Mouse (Mus musculus): Measurements from ENCODE around the gene Gm26661. TPM values are rescaled to one million over a fixed set of nuclear protein-coding genes. Genes with fewer than 3 reads are reported as not detected.

The Gm26661 gene
- polyA plus RNA-seq, 1 experiment from 2014 or later = not detected

- H3K9ac ChIP-seq (replicated peaks; ENCODE audit: low read length) = no peak overlapping the region
- no peak overlapping the region for H3K4me2 ChIP-seq (ENCODE audit: low read depth, low read length)
- no peaks in the 10 kb centered on the region for H3K9me3 ChIP-seq (replicated peaks; ENCODE audit: control insufficient read depth, low read length)
- WGBS = 87% methylated on average over 12 of the region's 12 CpGs
- H3K27ac ChIP-seq (replicated peaks; ENCODE audit: low read depth, low read length) = no peak overlapping the region
- DNase-seq (ENCODE audit: low spot score) (no peak), ATAC-seq (replicated peaks; ENCODE audit: insufficient number of reproducible peaks, low FRiP score, low TSS enrichment, low read depth) (no peak)
- H3K27me3 ChIP-seq (ENCODE audit: control insufficient read depth, insufficient read depth, low read length) = no peaks in the 10 kb centered on the region
- H3K4me3 ChIP-seq (ENCODE audit: low read depth, low read length) = no peak overlapping the region
- no peaks in the 10 kb centered on the region for H3K36me3 ChIP-seq (replicated peaks; ENCODE audit: control insufficient read depth, insufficient read depth, low read depth, low read length)
- H3K4me1 ChIP-seq (ENCODE audit: control insufficient read depth, insufficient read depth, low read length) = no peaks in the 10 kb centered on the region
Observed at GRCm38 (mm10) chr14:7809043-7809955, 17.9 kb downstream of the Gm26661 start.

DNA sequence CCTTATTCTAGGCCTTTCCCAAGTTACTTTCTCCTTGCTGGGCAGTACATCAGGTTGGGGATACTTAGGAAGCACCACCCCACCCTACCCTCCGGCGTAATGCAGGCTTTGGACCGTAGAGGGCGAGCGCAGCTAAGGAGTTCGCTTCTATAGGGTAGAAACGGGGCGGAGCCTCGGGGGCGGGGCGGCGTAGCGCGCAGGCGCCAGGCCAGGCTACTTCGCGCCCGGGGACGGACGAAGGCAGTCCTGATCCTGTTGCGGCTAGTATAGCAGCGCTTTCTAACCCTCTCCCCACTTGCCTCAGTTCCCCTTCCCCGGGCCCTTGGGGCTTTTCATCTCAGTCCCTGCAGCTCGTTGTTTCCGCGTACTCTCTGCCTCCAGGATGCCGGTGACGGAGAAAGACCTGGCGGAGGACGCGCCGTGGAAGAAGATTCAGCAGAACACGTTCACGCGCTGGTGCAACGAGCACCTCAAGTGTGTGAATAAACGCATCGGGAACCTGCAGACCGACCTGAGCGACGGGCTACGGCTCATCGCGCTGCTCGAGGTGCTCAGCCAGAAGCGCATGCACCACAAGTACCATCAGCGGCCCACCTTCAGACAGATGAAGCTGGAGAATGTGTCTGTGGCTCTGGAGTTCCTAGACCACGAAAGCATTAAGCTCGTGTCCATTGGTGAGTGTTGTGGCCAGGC is 26.5 kb downstream of the Gm26661 start, which contains the start of gene Flnb:
Gene Flnb (plus strand): TSS at position 188 of the 693 bp plus-strand sequence.
- peak within 1 kb of the TSS; percentile 65 for H3K4me3 ChIP-seq (ENCODE audit: low read depth, low read length)
- H3K9me3 ChIP-seq (replicated peaks; ENCODE audit: control insufficient read depth, low read length) = no peaks in the 10 kb centered on the region
- H3K36me3 ChIP-seq (replicated peaks; ENCODE audit: control insufficient read depth, insufficient read depth, low read depth, low read length) = no peaks in the 10 kb centered on the region
- peak within 1 kb of the TSS; percentile 88 for H3K4me2 ChIP-seq (ENCODE audit: low read depth, low read length)
- H3K27me3 ChIP-seq (ENCODE audit: control insufficient read depth, insufficient read depth, low read length) = no peaks in the 10 kb centered on the region
- 0 out of 2 replicates have a peak, but pooled peaks cover 3% of the 10 kb centered on the region for H3K4me1 ChIP-seq (ENCODE audit: control insufficient read depth, insufficient read depth, low read length)
- under 1% methylated on average over 49 of the region's 49 CpGs for WGBS
- ATAC-seq (replicated peaks; ENCODE audit: insufficient number of reproducible peaks, low FRiP score, low TSS enrichment, low read depth) = peak; percentile 96
- DNase-seq (ENCODE audit: low spot score) = peak; percentile 98
- peak within 1 kb of the TSS; percentile 77 for H3K9ac ChIP-seq (replicated peaks; ENCODE audit: low read length)
- no peak within 1 kb of the TSS for H3K27ac ChIP-seq (replicated peaks; ENCODE audit: low read depth, low read length)

DNA sequence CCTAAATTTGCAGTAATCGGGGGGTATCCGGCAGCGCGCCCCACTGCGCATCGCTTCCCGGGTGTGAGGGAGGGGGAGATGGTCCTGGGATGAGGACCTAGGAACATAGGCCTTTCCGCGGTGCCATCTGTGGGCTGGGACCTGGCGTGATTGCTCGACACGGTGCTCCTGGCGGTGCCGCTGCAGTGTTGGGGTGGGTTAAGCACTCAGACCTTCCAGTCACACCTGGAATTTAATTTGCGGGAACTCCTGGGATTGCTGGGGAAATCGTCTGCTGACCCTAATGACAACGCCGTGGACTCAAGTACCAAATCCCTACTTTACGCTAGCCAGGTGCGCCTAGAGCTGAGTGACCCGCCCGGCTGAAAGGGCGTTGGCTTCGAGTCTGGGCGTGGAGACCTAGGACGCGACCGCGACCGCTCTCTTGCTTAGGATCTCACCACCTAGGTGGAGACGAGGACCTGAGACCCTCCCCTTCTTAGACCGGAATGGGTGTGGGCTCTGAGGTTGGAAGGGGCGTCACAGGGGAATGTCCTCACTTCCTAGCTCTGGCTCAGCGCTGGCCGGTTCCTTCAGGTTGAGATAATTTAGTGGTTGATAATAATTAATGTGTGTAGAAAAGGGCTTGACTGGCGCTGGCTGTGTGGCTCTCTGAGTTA is 27.2 kb downstream of the Gm26661 start:
- no peaks in the 10 kb centered on the region for H3K9me3 ChIP-seq (replicated peaks; ENCODE audit: control insufficient read depth, low read length)
- 1% methylated on average over 36 of the region's 36 CpGs for WGBS
- H3K27ac ChIP-seq (replicated peaks; ENCODE audit: low read depth, low read length) = no peak overlapping the region
- peak; percentile 18 for ATAC-seq (replicated peaks; ENCODE audit: insufficient number of reproducible peaks, low FRiP score, low TSS enrichment, low read depth)
- peak; percentile 41 for DNase-seq (ENCODE audit: low spot score)
- H3K9ac ChIP-seq (replicated peaks; ENCODE audit: low read length) = peak overlapping the region; percentile 77
- H3K4me2 ChIP-seq (ENCODE audit: low read depth, low read length) = peak overlapping the region; percentile 88
- H3K36me3 ChIP-seq (replicated peaks; ENCODE audit: control insufficient read depth, insufficient read depth, low read depth, low read length) = no peaks in the 10 kb centered on the region
- H3K4me1 ChIP-seq (ENCODE audit: control insufficient read depth, insufficient read depth, low read length) = 0 out of 2 replicates have a peak, but pooled peaks cover 3% of the 10 kb centered on the region
- peak overlapping the region; percentile 65 for H3K4me3 ChIP-seq (ENCODE audit: low read depth, low read length)
- H3K27me3 ChIP-seq (ENCODE audit: control insufficient read depth, insufficient read depth, low read length) = no peaks in the 10 kb centered on the region

DNA sequence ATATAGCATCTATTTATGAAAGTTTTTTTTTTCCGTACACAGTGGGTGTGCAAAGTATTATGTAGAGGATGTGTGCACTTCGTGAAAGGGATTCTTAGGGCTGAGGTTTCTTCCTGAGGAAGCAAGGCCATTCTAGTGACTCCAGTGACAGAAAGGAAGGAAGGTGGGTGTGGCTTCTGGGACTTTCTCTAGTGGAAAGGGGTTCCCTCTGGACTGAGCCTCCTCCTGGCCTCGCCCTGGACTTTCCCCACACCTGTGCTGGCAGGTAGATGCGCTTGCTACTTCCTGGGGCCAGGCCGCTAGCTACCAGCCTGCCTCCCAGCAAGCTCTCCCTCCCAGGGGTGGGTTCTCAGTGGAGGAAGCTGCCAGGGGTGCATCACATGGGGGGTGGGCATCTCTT is 28.1 kb downstream of the Gm26661 start:
- WGBS = 72% methylated on average over 5 of the region's 5 CpGs
- no peaks in the 10 kb centered on the region for H3K9me3 ChIP-seq (replicated peaks; ENCODE audit: control insufficient read depth, low read length)
- DNase-seq (ENCODE audit: low spot score) (no peak), ATAC-seq (replicated peaks; ENCODE audit: insufficient number of reproducible peaks, low FRiP score, low TSS enrichment, low read depth) (no peak)
- H3K27me3 ChIP-seq (ENCODE audit: control insufficient read depth, insufficient read depth, low read length) = no peaks in the 10 kb centered on the region
- H3K9ac ChIP-seq (replicated peaks; ENCODE audit: low read length) = no peak overlapping the region; the same call in 1 of the 2 replicates
- 0 out of 2 replicates have a peak, but pooled peaks cover 3% of the 10 kb centered on the region for H3K4me1 ChIP-seq (ENCODE audit: control insufficient read depth, insufficient read depth, low read length)
- peak overlapping the region; percentile 65; the same call in 1 of the 2 replicates for H3K4me3 ChIP-seq (ENCODE audit: low read depth, low read length)
- H3K36me3 ChIP-seq (replicated peaks; ENCODE audit: control insufficient read depth, insufficient read depth, low read depth, low read length) = no peaks in the 10 kb centered on the region
- H3K4me2 ChIP-seq (ENCODE audit: low read depth, low read length) = peak overlapping the region; percentile 88
- no peak overlapping the region for H3K27ac ChIP-seq (replicated peaks; ENCODE audit: low read depth, low read length)

DNA sequence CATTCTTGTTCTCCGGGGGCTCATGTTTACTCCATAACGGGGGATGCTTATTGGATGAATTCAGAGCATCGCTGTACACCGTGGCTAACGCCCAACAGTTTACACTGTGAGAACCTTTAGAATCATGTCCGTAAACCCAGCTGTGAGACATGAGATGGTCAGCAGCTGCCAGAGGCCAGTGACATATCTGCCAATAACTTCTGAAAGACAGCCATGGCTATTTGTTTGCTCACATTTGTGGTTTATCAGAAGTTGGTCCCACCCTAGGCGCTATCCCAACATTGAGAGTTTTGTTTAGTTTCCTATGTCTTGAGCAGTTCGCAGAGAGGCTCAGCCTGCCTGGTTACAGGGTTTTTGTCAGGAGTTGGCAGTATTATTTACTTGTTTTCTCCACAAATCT is 30.0 kb downstream of the Gm26661 start:
- Histone ChIP-seq H3K9me3 (replicated peaks; ENCODE audit: control insufficient read depth, low read length) (no peaks in the 10 kb centered on the region), H3K27ac (replicated peaks; ENCODE audit: low read depth, low read length) (no peak overlapping the region), H3K4me1 (ENCODE audit: control insufficient read depth, insufficient read depth, low read length) (peaks cover 7% of the 10 kb centered on the region; the same call in 1 of the 2 replicates), H3K36me3 (replicated peaks; ENCODE audit: control insufficient read depth, insufficient read depth, low read depth, low read length) (no peaks in the 10 kb centered on the region), H3K4me3 (ENCODE audit: low read depth, low read length) (no peak overlapping the region), H3K27me3 (ENCODE audit: control insufficient read depth, insufficient read depth, low read length) (no peaks in the 10 kb centered on the region), H3K4me2 (ENCODE audit: low read depth, low read length) (no peak overlapping the region), H3K9ac (replicated peaks; ENCODE audit: low read length) (no peak overlapping the region)
- WGBS = 71% methylated on average over 8 of the region's 8 CpGs
- ATAC-seq (replicated peaks; ENCODE audit: insufficient number of reproducible peaks, low FRiP score, low TSS enrichment, low read depth) (no peak), DNase-seq (ENCODE audit: low spot score) (no peak)

- no peak overlapping the region; the same call in 1 of the 2 replicates for H3K9ac ChIP-seq (replicated peaks; ENCODE audit: low read length)
- DNase-seq (ENCODE audit: low spot score) (peak; percentile 92), ATAC-seq (replicated peaks; ENCODE audit: insufficient number of reproducible peaks, low FRiP score, low TSS enrichment, low read depth) (peak; percentile 30; the same call in 1 of the 2 replicates)
- H3K4me1 ChIP-seq (ENCODE audit: control insufficient read depth, insufficient read depth, low read length) = peaks cover 9% of the 10 kb centered on the region; the same call in 1 of the 2 replicates
- peak overlapping the region; percentile 60; the same call in 1 of the 2 replicates for H3K27ac ChIP-seq (replicated peaks; ENCODE audit: low read depth, low read length)
- no peak overlapping the region for H3K4me3 ChIP-seq (ENCODE audit: low read depth, low read length)
- no peaks in the 10 kb centered on the region for H3K9me3 ChIP-seq (replicated peaks; ENCODE audit: control insufficient read depth, low read length)
- 11% methylated on average over 7 of the region's 7 CpGs for WGBS
- peak overlapping the region; percentile 5; the same call in 1 of the 2 replicates for H3K4me2 ChIP-seq (ENCODE audit: low read depth, low read length)
- H3K27me3 ChIP-seq (ENCODE audit: control insufficient read depth, insufficient read depth, low read length) = no peaks in the 10 kb centered on the region
- H3K36me3 ChIP-seq (replicated peaks; ENCODE audit: control insufficient read depth, insufficient read depth, low read depth, low read length) = no peaks in the 10 kb centered on the region
Observed at GRCm38 (mm10) chr14:7822693-7823092, 31.3 kb downstream of the Gm26661 start.

GRCm38 (mm10) chr14:7824651-7825268 is 33.4 kb downstream of the Gm26661 start:
- Histone ChIP-seq H3K9me3 (replicated peaks; ENCODE audit: control insufficient read depth, low read length) (no peaks in the 10 kb centered on the region), H3K27ac (replicated peaks; ENCODE audit: low read depth, low read length) (no peak overlapping the region), H3K36me3 (replicated peaks; ENCODE audit: control insufficient read depth, insufficient read depth, low read depth, low read length) (no peaks in the 10 kb centered on the region), H3K4me1 (ENCODE audit: control insufficient read depth, insufficient read depth, low read length) (peaks cover 5% of the 10 kb centered on the region; the same call in 1 of the 2 replicates), H3K9ac (replicated peaks; ENCODE audit: low read length) (no peak overlapping the region), H3K27me3 (ENCODE audit: control insufficient read depth, insufficient read depth, low read length) (no peaks in the 10 kb centered on the region), H3K4me2 (ENCODE audit: low read depth, low read length) (no peak overlapping the region), H3K4me3 (ENCODE audit: low read depth, low read length) (no peak overlapping the region)
- ATAC-seq (replicated peaks; ENCODE audit: insufficient number of reproducible peaks, low FRiP score, low TSS enrichment, low read depth) (no peak), DNase-seq (ENCODE audit: low spot score) (no peak)
- 57% methylated on average over 8 of the region's 8 CpGs for WGBS

All from embryonic facial prominence, embryonic 11.5 days (tissue).